Mouse (Mus musculus): ENCODE results near the gene Gnpat. TPM values are rescaled to one million over a fixed set of nuclear protein-coding genes. Genes with fewer than 3 reads are reported as not detected.

Gnpat gene
- polyA plus RNA-seq, 1 experiment from 2014 or later: 94.8 TPM

Other genes with a start within 250 kb of the Gnpat start
- 37.8 TPM in 2 replicates for gene 2310022B05Rik, start 199.7 kb upstream of the Gnpat start, polyA plus RNA-seq (2015; fragmentation: Nextera tagmentation; extraction: Ambion mirVana)
- gene Ttc13, start 141.1 kb upstream of the Gnpat start, polyA plus RNA-seq (2015; fragmentation: Nextera tagmentation; extraction: Ambion mirVana): 27.0 and 28.2 TPM in 2 replicates
- 14.0 and 17.2 TPM in 2 replicates for gene Arv1, start 140.9 kb upstream of the Gnpat start, polyA plus RNA-seq (2015; fragmentation: Nextera tagmentation; extraction: Ambion mirVana)
- gene Fam89a, start 111.2 kb upstream of the Gnpat start, polyA plus RNA-seq (2015; fragmentation: Nextera tagmentation; extraction: Ambion mirVana): 2.2 and 2.4 TPM in 2 replicates
- 0.16 and 0.17 TPM in 2 replicates for gene Trim67, start 69.9 kb upstream of the Gnpat start, polyA plus RNA-seq (2015; fragmentation: Nextera tagmentation; extraction: Ambion mirVana)
- 47.8 and 52.9 TPM in 2 replicates for gene 2810004N23Rik, start 87 bp downstream of the Gnpat start, polyA plus RNA-seq (2015; fragmentation: Nextera tagmentation; extraction: Ambion mirVana)
- gene Exoc8, start 34.7 kb downstream of the Gnpat start, polyA plus RNA-seq (2015; fragmentation: Nextera tagmentation; extraction: Ambion mirVana): 5.9 and 6.2 TPM in 2 replicates
- 6.8 and 7.1 TPM in 2 replicates for gene Sprtn, start 34.9 kb downstream of the Gnpat start, polyA plus RNA-seq (2015; fragmentation: Nextera tagmentation; extraction: Ambion mirVana)
- gene Egln1, start 86.3 kb downstream of the Gnpat start, polyA plus RNA-seq (2015; fragmentation: Nextera tagmentation; extraction: Ambion mirVana): 13.5 and 15.0 TPM in 2 replicates
- gene Tsnax, start 150.0 kb downstream of the Gnpat start, polyA plus RNA-seq (2015; fragmentation: Nextera tagmentation; extraction: Ambion mirVana): 80.3 and 87.4 TPM in 2 replicates
- gene Disc1, start 191.2 kb downstream of the Gnpat start, polyA plus RNA-seq (2015; fragmentation: Nextera tagmentation; extraction: Ambion mirVana): 2.2 and 2.4 TPM in 2 replicates

All from heart, embryonic 13.5 days (tissue).